In the genomic region with DNA sequence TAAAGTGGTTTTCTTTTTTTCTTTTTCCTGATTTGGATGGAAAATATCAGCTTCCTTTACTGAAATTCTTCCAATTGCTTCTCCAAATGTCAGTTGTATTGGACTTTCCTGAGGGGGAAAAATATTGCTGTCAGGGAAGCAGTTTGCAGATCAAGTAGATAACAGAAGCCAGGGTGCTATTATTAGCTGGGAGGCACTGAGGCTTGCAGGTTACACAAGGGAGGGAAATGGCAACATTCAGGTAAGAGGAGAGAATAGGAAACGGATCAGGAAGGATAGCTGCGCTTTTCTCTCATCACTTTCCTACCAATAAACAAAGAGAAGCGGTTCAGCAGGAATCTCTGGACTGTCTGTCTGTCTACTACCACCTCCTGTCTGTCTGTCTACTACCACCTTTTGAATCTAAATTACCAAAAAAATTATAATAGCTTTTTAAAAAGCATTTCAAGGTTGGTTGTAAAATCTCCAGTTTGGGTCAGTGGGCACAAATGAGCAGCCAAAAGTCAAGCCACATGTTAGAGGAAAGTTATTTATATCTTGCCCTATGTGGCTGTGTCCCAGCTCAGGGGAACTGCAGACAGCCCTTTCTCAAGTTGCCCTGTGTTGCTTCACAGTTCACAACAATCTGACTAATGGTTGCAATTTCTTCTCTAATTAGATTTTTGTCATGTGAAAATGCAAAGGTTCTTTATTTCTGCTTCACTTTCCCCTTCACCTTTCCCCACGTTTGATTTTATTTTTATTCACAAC, we compare ENCODE assay signal across 19 mouse cellular contexts.
A peak's percentile ranks its signal among the peaks of the same experiment; 100 is the strongest.
DNase-seq lines count a peak whose midpoint lies in the region; ATAC-seq lines count a peak whose summit lies in the region.
"Had no signal": no experiment of that assay in that cellular context is flagged by ENCODE, and none has a peak within 500 bp of the region (broad histone marks: within the 10 kb centered on the region; RNA-seq: fewer than 3 reads in every experiment).

No protein-coding gene starts in this region.

- H3K27ac ChIP-seq in heart, embryonic 10.5 days: no peak overlapping the region
- H3K27ac ChIP-seq in midbrain, embryonic 14.5 days (replicated peaks; ENCODE audit: low read depth, low read length): 0 out of 2 replicates have a peak overlapping the region, but pooled peaks have one; percentile 5
- H3K27ac ChIP-seq in midbrain, embryonic 11.5 days (ENCODE audit: low read depth, low read length): no peak overlapping the region
- H3K27ac ChIP-seq: intestine, embryonic 15.5 days; left cerebral cortex, adult 2 months; liver, embryonic 14.5 days had no signal

- H3K27me3 ChIP-seq in heart, embryonic 10.5 days (ENCODE audit: insufficient read depth, poor library complexity, severe bottlenecking): no peaks in the 10 kb centered on the region
- H3K27me3 ChIP-seq in midbrain, embryonic 14.5 days (ENCODE audit: control insufficient read depth, insufficient read depth, low read length): no peaks in the 10 kb centered on the region
- H3K27me3 ChIP-seq in midbrain, embryonic 11.5 days (ENCODE audit: control insufficient read depth, insufficient read depth, low read length): no peaks in the 10 kb centered on the region
- H3K27me3 ChIP-seq: intestine, embryonic 15.5 days had no signal

- H3K36me3 ChIP-seq in heart, embryonic 10.5 days: no peaks in the 10 kb centered on the region
- no peaks in the 10 kb centered on the region for H3K36me3 ChIP-seq in midbrain, embryonic 14.5 days (ENCODE audit: control insufficient read depth, insufficient read depth, low read length)
- H3K36me3 ChIP-seq in midbrain, embryonic 11.5 days (ENCODE audit: control insufficient read depth, insufficient read depth, low read length): no peaks in the 10 kb centered on the region
- H3K36me3 ChIP-seq: intestine, embryonic 15.5 days had no signal

- no peak overlapping the region for H3K4me2 ChIP-seq in midbrain, embryonic 14.5 days (ENCODE audit: low read length)
- H3K4me2 ChIP-seq in midbrain, embryonic 11.5 days: no peak overlapping the region
- H3K4me2 ChIP-seq: intestine, embryonic 15.5 days; lung, embryonic 14.5 days had no signal

- no peak for ATAC-seq in midbrain, embryonic 14.5 days (ENCODE audit: low FRiP score, low TSS enrichment)
- no peak for ATAC-seq in midbrain, embryonic 11.5 days (ENCODE audit: low FRiP score)
- ATAC-seq: CD4-positive, CD25-positive, alpha-beta regulatory T cell, adult 4 months; hindbrain, embryonic 16.5 days; intestine, embryonic 15.5 days had no signal

- H3K9me3 ChIP-seq in heart, embryonic 10.5 days: no peaks in the 10 kb centered on the region
- H3K9me3 ChIP-seq in midbrain, embryonic 14.5 days (ENCODE audit: control insufficient read depth, low read length): no peaks in the 10 kb centered on the region
- H3K9me3 ChIP-seq in midbrain, embryonic 11.5 days (ENCODE audit: control insufficient read depth, low read length): no peaks in the 10 kb centered on the region
- H3K9me3 ChIP-seq: intestine, embryonic 15.5 days had no signal

- no peak overlapping the region for H3K9ac ChIP-seq in midbrain, embryonic 14.5 days (replicated peaks; ENCODE audit: low read length)
- H3K9ac ChIP-seq in midbrain, embryonic 11.5 days (ENCODE audit: low read length): no peak overlapping the region
- H3K9ac ChIP-seq: intestine, embryonic 15.5 days; liver, embryonic 14.5 days; lung, embryonic 14.5 days had no signal

- DNase-seq in cerebellum, postnatal 14 days: peak; percentile 18 to 55
- DNase-seq in cerebellum, postnatal 4 days (ENCODE audit: low spot score in 2 of 2): no peak
- DNase-seq in heart, adult 18-20 months: peak; percentile 5 to 7
- no peak for DNase-seq in heart, embryonic 10.5 days (ENCODE audit: low spot score)
- no peak for DNase-seq in midbrain, embryonic 14.5 days
- DNase-seq in midbrain, embryonic 11.5 days (ENCODE audit: low spot score, missing footprints): no peak
- DNase-seq in ovary, postnatal 14 days (ENCODE audit: low spot score): no peak
- DNase-seq: adrenal gland, postnatal 14 days; cerebellum, adult 8-10 months; gastrocnemius, postnatal 10 days; kidney, adult 8-10 months; kidney, postnatal 10 days; lung, embryonic 14.5 days; right cerebral cortex, postnatal 14 days had no signal

- H3K4me1 ChIP-seq in heart, embryonic 10.5 days: peaks cover 5% of the 10 kb centered on the region; the same call in 1 of the 2 replicates
- H3K4me1 ChIP-seq in midbrain, embryonic 14.5 days (ENCODE audit: control insufficient read depth, insufficient read depth, low read length): no peaks in the 10 kb centered on the region
- no peaks in the 10 kb centered on the region for H3K4me1 ChIP-seq in midbrain, embryonic 11.5 days (ENCODE audit: control insufficient read depth, insufficient read depth, low read length)
- H3K4me1 ChIP-seq: intestine, embryonic 15.5 days had no signal

- 58% methylated on average over 4 of the region's 4 CpGs for WGBS in heart, embryonic 10.5 days
- WGBS in midbrain, embryonic 14.5 days: 70% methylated on average over 4 of the region's 4 CpGs
- 75% methylated on average over 4 of the region's 4 CpGs for WGBS in midbrain, embryonic 11.5 days

- H3K4me3 ChIP-seq in heart, embryonic 10.5 days: no peak overlapping the region
- H3K4me3 ChIP-seq in midbrain, embryonic 14.5 days (replicated peaks; ENCODE audit: low read depth, low read length): no peak overlapping the region
- no peak overlapping the region for H3K4me3 ChIP-seq in midbrain, embryonic 11.5 days (ENCODE audit: low read depth, low read length)
- H3K4me3 ChIP-seq: intestine, embryonic 15.5 days; left cerebral cortex, adult 2 months had no signal

Comparison
In these comparisons a context has a peak if more than half of its experiments do, and no peak if none do; other contexts are left out.
1. DNase-seq: peak in cerebellum, postnatal 14 days (2 of 2) and heart, adult 18-20 months (2 of 2); none in cerebellum, postnatal 4 days (0 of 2), heart, embryonic 10.5 days (single experiment), midbrain, embryonic 14.5 days (single experiment), midbrain, embryonic 11.5 days (single experiment) and ovary, postnatal 14 days (single experiment).